Mouse (Mus musculus) cerebellum, postnatal 10 days (tissue): ENCODE data around the gene Gm20388.

Experiments
- DNase-seq, 2 experiments: peaks; one replicate each; pipeline ENCODE4 v3.0.0; 2021; ENCODE audit warnings: mixed read lengths in 2 of 2

Gm20388 gene

DNA sequence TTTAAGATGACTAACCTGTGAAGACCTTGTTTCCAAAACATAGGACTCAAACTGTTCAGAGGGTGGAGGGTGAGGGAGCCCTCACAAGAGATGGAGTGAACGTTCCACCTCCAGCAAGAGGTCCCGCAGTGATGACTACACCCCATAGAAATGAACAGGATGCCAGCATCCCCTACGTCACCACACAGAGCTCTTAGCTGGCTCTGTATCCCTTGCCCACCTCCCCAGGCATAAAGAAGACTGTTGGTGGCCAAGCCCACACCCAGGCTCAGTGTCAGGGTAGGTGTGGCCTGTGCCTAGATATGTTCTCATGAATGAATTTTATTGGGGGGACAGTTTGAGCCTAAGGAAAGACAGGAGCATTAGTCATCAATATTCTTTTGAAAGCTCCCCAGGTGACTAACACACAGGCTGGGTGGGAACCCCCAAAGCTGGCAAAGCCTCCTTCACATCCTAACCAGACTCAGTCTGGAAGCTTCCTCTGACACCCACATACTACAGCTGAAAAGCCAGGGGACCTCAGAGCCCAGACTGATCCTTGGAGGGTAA is 2638.3 kb downstream of the Gm20388 start:
- DNase-seq, result no peak

DNA sequence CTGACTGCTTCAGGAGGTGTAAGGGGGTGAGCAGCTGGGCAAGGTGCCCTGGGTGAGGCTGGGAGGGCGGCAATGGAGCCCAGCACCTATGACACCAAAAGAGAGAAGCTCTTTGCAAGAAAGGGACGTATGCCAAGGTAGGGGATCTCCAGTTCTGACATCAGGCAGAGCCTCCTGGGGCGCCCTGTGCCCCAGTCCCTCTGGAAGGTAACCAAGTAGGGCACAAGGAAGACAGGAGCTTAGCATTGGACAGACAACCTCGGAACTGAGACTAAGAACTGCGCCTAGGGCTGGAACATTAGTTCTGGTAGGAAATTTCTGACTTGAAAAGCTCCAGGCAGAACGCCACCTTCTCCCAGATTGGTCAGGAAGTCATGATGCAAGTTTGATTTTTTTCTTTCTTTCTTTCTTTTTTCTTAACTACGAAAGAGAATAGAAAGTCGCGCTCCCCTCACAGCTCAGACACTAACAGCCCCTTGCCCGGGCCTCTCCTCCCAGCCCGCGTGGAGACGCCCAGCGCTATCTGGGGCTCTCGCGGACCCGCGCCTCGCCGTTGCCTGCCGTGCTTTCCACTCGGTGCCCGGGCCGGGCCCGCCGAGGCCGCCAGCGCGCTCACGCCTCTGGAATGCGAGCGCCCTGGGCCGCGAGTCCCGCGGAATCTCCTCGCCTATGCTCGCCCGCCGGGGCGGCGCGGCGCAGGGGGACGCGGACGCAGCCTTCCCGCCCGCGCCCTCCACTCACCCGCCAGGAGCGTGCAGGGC is 2639.8 kb downstream of the Gm20388 start:
- peak; percentile 49 to 50 for DNase-seq

DNA sequence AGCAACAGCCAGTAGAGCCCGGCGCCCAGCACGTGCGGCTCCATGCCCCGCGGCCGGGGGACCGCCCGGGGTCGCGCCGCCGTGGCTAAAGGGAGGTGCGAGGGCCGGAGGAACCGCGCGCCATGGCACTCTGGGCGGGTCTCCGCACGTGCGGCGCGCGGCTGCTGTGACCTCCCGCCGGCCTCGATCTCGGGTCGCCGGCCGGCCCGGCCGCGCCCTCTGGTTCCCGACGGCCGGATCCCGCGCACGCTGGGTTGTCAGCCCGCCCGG is 2640.3 kb downstream of the Gm20388 start:
- peak in 1 of 2 experiments; percentile 62 for DNase-seq

DNA sequence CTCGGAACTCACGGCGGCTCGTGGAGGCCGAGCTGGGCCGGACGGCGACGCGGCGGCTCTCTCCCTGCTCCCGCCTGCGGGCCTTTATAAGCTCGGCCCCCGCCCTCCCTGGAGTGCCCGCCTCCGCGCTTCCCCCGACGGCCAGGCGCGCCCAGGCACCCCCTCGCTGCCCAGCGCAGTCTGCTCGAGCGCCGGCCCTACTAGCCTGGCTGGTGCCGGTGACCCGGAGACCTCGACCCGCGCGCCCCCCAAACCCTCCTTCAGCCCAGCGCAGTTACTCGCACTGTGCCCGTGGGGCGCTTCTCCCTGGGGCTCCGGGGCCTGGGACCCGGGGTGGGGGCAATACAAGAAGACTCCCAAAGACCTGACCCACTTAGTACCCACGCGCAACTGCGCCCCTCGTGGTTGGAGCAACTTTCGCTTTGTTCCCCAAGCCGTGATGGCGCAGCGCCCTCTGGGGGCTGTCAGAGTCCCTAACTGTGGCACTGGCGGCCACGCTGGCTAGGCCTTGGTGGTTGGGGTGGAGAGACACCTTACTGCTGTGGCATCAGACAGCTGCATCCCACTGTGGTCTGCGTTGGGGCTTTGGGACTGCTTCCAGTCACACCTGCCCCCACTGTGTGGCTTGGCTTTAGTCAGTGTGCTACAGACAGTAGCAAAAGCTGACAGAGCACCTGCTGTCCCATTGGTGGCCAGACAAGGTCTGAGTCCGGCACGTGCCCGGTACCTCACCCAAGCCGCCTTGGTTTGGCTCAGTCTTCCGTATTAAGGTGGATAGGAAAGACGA is 2640.8 kb downstream of the Gm20388 start, which contains the start of gene Piezo1:
Gene Piezo1 (minus strand): TSS at position 65 of the 787 bp plus-strand sequence.
- peak; percentile 89 to 93 for DNase-seq

DNA sequence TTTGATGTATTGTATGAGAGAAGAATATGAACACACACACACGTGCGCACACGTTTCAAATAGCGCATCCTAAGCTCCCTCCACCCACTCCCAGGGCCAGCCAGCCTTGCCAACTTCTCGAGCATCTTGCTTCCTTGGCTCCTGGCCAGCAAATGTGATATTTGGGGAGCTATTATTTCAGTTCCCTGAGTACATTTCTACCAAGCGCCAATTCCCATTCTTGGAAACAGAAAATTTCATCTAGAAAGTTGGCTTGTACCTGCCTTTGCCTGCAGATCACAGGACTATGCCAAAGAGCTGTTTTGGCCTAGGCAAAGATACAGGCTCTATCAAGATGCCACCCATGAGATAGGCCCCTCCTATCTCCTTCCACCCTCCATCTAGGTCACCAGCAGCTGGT is 2644.1 kb downstream of the Gm20388 start:
- peak; percentile 89 to 90 for DNase-seq

DNA sequence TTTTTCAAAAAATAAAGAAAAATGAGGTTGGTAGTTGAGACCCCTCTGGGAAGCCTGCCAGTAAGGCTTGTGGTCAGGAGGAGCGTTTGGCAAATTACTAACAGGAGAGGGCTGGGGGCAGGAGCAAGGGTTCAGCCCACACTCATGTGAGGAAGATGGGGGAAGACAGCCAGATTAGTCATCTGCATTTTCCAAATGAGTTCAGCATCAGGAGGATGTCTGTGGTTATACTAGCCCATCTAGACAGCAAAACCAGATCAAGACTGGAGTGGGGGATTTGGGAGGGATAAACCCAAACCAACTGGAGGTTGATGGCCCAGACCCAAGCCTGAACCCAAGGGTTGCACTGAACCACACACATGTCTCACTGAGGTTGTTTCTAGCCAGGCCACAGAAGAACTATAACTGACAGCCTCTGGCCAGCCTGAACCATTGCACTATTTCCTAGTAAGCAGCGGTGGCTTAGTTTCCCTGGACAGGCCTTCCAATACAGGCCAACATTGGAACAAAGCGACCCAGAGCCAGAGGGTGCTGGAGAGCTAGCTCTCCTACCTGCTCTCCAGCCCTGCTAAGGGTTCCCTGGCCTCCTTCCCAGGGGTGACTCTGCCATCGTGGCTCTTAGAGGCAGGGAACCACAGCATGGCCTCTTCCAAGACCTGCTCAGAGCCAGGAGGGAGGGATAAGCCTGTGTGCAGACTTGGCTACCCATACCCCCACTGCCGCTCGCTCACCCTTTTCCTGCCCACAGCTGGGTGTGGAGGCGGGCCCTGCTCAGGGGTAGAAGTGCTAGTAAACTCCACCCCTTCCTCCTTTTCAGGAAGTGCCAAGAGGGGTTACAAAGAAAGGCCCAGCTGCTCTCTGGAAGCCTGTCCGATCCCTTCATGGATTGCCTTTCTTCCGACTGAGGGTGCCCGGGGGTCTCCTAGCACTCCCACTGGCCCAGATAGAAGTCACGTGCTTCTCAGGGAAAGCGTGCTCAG is 2645.7 kb downstream of the Gm20388 start:
- DNase-seq, result peak; percentile 56 to 65

DNA sequence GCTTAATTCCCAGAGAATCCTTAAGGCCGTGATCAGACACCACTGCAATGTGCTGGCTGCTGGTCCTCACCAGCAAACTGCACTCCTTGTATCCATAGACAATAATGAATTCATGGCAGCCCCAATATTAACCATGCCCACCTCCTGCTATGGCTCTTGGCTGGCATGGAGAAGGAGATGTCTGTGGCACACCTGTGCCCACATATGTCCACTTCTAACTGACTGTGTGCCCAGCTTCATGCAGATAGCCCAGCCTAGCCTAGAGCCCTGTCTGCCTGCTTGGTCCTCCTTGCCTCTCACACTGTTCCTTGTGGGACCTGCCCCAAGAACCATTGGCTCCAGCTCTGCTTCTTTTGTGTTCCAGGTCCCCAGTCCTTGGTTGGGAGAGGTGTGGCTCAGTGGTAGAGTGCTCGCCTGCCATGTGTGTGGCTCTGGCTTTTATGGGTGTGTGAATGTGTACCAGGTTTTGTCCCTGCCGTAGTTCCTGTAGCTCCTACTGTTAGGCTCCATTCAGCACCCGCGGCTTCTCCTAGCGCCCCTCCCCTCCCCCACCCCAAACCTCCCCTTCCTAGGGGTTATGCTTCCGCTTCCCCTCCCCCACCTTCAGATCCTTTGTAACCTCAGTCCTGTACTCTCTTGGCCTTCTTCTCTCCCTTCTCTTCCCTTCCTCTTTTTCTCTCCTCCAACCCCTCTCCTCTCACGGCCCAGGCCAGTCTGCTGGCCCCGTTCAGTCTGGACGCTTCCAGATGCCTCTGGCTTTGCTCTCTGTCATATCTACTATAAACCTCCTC is 2646.8 kb downstream of the Gm20388 start:
- DNase-seq, result peak; percentile 51 to 75

DNA sequence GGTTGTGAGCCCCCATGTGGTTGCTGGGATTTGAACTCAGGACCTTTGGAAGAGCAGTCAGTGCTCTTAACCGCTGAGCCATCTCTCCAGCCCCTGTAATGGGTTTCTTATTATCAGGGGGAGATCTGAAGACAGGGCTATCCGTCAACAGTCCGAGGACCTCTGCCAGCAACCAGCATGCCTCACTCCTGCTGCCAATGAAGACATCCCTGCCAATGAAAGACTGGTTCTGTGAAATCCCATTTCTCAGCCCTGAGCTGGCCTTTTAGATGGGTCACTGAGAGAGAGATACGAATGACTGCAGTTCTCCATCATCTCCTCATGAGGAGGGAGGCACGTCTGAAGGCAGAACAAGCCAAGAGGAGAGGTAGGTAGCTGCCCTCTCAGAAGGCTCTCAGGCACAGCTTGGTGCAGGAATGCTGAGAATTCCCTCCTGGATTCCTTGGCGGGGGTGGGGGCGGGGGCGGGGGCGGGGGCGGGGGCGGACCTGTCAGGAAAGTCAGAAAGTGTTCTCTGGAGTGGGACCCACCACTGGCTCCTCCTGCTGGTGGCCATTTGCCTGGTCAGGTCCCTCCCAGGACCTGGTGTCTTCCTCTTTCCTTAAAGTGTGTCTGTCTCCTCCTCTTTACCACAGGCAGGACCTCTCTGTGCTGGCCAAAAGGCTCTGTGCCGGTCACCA is 2648.2 kb downstream of the Gm20388 start:
- peak; percentile 89 to 92 for DNase-seq

DNA sequence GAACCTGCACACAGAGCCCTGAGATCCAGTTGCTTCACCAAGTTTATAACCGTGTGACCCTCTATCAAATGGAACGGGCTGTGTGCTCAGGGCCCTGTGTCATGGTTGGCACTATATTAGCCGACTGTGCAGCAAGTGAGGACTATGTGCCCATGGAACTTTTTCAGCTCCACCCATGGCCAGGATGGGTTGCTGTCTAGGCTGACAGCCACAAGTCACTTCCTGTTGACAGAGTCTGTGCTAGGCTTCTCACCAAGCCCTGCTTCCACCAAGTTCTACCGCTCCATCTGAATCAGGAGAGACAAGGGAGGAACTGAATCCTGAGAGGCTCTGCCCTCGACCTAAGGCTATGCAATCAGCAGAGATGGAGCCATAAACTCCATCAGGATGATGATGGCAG is 2650.6 kb downstream of the Gm20388 start:
- no peak for DNase-seq

DNA sequence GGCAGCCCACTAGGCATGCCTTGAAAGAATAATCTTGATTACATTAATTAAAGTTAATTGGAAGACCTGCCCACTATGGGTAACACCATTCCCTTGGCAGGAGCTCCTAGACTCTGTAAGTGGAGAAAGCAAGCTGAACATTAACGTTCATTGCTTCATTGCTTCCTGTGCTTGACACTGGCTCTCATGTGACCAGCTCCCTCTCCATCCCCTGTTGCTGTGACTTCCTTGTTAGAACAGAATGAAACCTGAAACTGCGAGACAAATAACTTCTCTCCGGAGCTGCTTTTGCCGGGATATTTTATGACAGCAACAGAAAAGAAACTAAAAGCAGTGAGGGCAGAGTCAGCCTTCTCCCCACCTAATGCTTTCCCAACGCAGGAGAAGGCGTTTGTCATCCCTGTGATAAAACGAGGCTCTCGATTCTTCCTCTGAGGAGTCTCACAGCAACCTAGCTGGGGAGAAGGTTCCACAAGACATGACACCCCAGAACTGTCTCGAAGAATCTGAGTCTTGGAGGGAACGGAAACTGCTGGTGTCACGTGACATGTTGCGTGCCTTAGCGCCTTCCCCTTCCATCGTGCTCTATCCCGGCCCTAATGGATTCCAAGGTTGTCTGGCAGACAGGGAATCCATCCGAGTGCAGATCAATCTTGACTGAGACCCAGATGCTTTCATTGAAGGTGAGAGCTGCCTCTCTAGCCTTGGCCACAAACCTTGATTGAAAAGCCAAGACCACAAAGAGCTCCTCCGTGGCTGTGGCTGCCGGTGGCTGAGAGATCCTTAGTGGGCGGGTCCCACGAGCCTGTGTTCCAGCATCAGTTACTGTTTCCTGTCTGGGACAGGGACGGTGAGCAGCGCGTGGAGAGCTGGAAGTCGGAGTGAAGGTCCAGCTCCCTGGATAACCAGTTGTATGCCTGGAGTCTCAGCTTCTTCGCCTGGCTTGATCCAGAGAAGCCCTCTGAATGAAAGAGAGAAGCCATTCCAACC is 2654.0 kb downstream of the Gm20388 start:
- DNase-seq, result no peak

DNA sequence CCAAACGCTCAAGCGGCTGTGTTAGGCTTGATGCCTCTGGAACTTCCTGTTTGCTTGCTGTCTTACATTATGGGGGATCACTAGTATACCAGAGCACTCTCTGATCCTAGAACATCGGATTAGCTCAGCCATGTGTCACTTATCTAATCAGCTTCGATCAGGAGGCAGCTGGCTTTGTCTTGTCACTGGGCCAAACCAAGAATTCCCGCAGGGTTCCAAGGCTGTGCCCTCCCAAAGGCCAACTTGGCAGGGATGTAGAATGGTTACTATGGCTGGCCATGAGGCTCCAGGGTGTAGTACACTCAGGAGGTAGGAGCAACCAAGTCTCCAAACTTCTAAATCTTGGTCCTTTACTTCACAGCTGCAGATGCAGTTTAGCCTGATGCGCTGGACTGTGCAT is 2656.1 kb downstream of the Gm20388 start:
- peak; percentile 80 to 83 for DNase-seq

DNA sequence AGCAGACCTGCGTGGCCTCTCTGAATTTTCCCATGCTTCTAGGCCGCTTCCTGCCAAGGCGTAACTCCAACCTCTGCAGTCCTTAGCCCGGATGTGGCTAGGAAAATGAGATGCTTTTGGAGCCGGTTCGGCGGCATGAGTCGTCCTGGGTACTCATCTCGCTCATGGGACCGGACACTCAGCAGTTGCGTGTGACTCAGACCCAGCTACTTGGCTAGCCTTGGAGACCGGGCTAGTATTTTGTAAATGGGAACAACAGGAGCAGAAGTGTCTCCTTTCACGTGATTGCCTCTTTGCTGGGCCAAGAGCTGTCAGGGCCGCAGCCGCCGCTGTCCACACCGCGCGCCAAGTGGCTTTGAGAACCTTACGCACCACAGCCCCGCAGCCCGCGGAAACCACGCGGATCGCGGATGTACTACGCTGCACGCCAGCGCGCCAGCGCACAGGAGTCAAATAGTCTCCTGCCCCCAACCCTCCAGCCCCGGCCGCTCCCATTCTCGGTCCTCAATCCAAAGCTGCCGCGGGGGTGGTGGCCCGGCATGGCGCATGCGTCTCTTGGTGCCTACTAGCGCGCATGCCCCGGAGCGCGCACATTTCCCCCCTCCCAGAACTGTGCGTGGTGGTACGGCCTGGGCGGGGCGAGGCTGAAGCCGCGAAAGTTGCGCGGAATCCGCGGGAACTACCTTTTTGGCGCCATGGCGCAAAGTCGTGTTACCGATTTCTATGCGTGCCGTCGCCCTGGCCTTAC is 2656.9 kb downstream of the Gm20388 start, which contains the start of gene Cdt1:
Gene Cdt1 (plus strand): TSS at position 655 of the 748 bp plus-strand sequence.
- DNase-seq, result peak; percentile 98 to 99

DNA sequence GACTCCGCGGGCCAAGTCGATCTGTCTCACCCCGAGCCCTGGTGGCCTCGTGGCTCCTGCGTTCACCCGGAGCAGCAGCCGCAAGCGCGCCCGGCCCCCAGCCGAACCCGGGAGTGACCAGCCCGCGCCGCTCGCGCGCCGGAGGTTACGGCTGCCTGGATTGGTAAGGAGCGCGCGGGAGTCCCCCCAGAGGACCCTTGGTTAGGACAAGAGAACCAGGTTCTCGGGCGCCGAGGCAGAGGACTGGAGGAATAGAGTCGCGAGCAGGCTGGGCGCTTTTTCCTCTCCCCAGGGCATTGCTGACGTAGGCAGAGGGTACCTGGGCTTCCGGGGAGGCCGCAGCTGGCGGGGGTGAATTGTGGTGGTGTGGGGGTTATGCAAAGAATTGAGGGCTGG is 2657.5 kb downstream of the Gm20388 start:
- DNase-seq, result no peak

DNA sequence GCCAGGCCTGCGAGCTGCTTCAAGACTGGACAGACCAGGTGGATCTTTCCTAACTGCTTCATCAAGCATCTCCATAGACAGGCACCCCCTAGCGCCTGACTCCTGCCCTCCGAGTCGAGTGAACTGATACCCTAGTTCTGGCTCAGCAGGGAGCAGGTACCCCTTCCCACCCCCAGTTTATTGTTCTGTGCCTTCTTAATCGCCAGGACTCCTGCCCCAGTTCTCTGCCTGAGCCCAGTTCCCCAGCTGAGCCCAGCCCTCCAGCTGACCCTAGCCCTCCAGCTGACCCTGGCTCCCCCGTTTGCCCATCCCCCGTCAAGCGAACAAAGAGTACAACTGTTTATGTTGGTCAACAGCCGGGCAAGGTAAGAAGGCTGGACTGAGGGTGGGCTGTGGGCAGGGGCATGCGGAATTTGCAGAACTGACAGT is 2658.3 kb downstream of the Gm20388 start:
- DNase-seq, result peak; percentile 45 to 46

DNA sequence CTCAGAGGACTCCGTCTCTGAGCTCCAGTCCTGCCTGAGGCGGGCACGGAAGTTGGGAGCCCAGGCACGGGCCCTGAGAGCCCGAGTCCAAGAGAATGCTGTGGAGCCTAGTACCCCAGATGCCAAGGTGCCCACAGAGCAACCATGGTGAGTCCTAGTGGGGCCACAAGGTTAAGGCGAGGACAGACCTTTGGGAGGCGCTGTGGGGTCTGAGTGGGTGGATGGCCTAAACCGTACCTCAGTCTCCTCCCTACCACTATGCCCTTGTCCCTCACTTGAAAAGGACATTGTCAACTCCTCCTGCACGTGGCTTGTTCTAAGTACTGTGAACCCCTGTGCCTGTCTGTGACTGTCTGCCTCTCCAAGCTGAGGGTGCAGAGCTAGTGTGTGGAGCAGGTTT is 2658.7 kb downstream of the Gm20388 start:
- DNase-seq, result no peak

DNA sequence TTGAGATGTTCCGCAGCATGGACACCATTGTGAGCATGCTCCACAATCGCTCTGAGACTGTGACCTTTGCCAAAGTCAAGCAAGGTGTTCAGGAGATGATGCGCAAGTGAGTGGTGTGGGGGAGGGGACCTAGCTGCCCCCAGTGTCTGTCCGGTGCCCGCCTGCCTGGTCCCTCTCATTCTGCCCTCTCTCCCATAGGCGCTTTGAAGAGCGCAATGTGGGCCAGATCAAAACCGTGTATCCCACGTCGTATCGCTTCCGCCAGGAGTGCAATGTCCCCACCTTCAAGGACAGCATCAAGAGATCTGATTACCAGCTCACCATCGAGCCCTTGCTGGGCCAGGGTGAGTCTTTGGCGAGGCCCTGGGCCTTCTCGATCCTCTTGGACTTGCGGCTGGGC is 2659.4 kb downstream of the Gm20388 start:
- DNase-seq, result no peak

DNA sequence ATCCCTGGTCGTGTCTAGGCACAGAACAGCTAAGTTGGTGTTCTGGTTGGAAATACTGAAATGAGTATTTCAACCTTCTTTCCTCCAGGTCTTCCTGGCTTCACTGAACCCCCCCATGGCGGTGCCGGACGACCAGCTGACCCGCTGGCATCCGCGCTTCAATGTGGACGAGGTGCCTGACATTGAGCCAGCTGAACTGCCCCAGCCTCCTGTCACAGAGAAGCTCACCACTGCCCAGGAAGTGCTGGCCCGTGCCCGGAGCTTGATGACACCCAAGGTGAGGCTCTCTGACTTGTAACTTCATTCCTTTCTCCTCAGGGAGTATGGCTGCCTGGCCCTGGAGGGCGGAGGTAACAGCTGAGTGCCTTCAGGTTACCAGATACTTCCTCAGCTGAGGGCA is 2660.5 kb downstream of the Gm20388 start:
- peak; percentile 82 to 88 for DNase-seq

DNA sequence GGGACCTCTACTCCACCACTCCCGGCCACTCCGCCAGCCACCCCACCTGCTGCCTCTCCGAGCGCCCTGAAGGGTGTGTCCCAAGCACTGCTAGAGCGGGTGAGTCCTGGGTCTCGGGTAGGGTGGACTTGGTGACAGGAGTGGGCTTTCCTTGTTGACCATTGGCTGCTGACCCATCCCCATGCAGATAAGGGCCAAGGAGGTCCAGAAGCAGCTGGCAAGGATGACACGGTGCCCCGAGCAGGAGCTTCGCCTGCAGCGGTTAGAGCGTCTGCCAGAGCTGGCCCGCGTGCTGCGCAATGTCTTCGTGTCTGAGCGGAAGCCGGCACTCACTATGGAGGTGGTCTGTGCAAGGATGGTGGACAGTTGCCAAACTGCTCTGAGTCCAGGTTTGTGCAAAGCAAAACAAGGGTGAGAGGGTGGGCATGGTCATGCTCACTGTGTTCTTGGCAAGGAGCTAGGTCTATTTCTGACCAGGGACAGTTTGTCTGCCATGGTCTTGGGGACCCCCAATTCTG is 2661.2 kb downstream of the Gm20388 start:
- DNase-seq, result peak; percentile 61 to 66

DNA sequence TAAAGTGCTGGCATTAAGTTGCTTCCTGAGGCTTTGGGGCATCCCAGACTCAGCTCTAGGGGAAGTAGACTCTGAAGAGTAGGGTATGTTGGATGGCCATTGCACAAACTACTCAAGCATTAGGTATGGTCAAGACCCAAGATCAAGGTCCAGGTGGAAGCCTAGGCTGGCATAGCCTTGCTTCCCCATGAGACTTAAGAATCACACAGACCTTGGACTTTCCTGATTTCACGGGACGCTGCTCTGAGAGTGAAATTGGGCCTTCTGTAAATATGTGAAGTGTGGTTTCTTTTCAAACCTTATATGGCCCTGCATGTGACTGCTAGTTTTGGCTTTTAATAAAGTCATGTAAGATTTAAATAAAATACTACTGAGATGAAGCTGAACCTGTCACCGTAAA is 2662.1 kb downstream of the Gm20388 start:
- no peak for DNase-seq
